23 mouse cellular contexts compared by ENCODE assay signal in genomic region chr3:105017314-105017713, GRCm38 (mm10). TPM values are rescaled to one million over a fixed set of nuclear protein-coding genes. Genes with fewer than 3 reads are reported as not detected.
DNase-seq lines count a peak whose midpoint lies in the region; ATAC-seq and TF ChIP-seq lines count a peak whose summit lies in the region.
"Had no signal": no experiment of that assay in that cellular context is flagged by ENCODE, and none has a peak within 500 bp of the region (broad histone marks: within the 10 kb centered on the region; RNA-seq: fewer than 3 reads in every experiment).

No protein-coding gene starts in this region.

- H3K27me3 ChIP-seq in embryonic facial prominence, embryonic 14.5 days (replicated peaks; ENCODE audit: control insufficient read depth, insufficient read depth, low read length), result no peaks in the 10 kb centered on the region
- no peaks in the 10 kb centered on the region for H3K27me3 ChIP-seq in embryonic facial prominence, embryonic 10.5 days (replicated peaks; ENCODE audit: low read depth, poor library complexity, severe bottlenecking)
- no peaks in the 10 kb centered on the region for H3K27me3 ChIP-seq in heart, embryonic 14.5 days (ENCODE audit: control insufficient read depth, insufficient read depth, low read length)
- no peaks in the 10 kb centered on the region for H3K27me3 ChIP-seq in kidney, embryonic 16.5 days (ENCODE audit: insufficient read depth, low read length)
- no peaks in the 10 kb centered on the region for H3K27me3 ChIP-seq in lung, postnatal 0 days (replicated peaks; ENCODE audit: insufficient read depth, low read length)
- H3K27me3 ChIP-seq: hindbrain, embryonic 12.5 days; limb, embryonic 15.5 days had no signal

- DNase-seq in embryonic facial prominence, embryonic 14.5 days (ENCODE audit: low spot score), result no peak
- DNase-seq in embryonic facial prominence, embryonic 10.5 days (ENCODE audit: low spot score), result no peak
- DNase-seq in heart, postnatal 25 days (ENCODE audit: low spot score), result no peak
- no peak for DNase-seq in kidney, adult 8-10 months
- no peak for DNase-seq in lung, postnatal 0 days (ENCODE audit: low spot score)
- no peak for DNase-seq in lung, postnatal 4 days
- DNase-seq: adrenal gland, adult 8-10 months; cerebellum, adult 18-20 months; embryo, embryonic 11 days; gastrocnemius, postnatal 10 days; kidney, adult 18-20 months; right cerebral cortex, postnatal 4 days; thymus, adult 18-20 months had no signal

- H3K4me3 ChIP-seq in embryonic facial prominence, embryonic 14.5 days (ENCODE audit: low read depth, low read length), result no peak overlapping the region
- H3K4me3 ChIP-seq in embryonic facial prominence, embryonic 10.5 days, result no peak overlapping the region
- H3K4me3 ChIP-seq in heart, embryonic 14.5 days (ENCODE audit: control insufficient read depth in 1 of 2, insufficient read depth in 1 of 2, low read depth in 1 of 2, low read length in 2 of 2), result no peak overlapping the region
- no peak overlapping the region for H3K4me3 ChIP-seq in kidney, embryonic 16.5 days (ENCODE audit: low read length)
- no peak overlapping the region for H3K4me3 ChIP-seq in lung, postnatal 0 days (ENCODE audit: low read depth, low read length)
- H3K4me3 ChIP-seq: hindbrain, embryonic 12.5 days; limb, embryonic 15.5 days had no signal

- WGBS in embryonic facial prominence, embryonic 14.5 days, result 91% methylated on average over 8 of the region's 8 CpGs
- 91% methylated on average over 8 of the region's 8 CpGs for WGBS in embryonic facial prominence, embryonic 10.5 days
- 34% methylated on average over 8 of the region's 8 CpGs for WGBS in heart, embryonic 14.5 days
- WGBS in kidney, embryonic 16.5 days, result 85% methylated on average over 8 of the region's 8 CpGs
- 53% methylated on average over 8 of the region's 8 CpGs for WGBS in lung, postnatal 0 days

- H3K4me2 ChIP-seq in embryonic facial prominence, embryonic 14.5 days (ENCODE audit: low read depth, low read length), result no peak overlapping the region
- H3K4me2 ChIP-seq in heart, embryonic 14.5 days (ENCODE audit: low read length), result no peak overlapping the region
- no peak overlapping the region for H3K4me2 ChIP-seq in kidney, embryonic 16.5 days (replicated peaks; ENCODE audit: low read depth, low read length)
- H3K4me2 ChIP-seq in lung, postnatal 0 days (replicated peaks; ENCODE audit: low read depth, low read length), result no peak overlapping the region
- H3K4me2 ChIP-seq: hindbrain, embryonic 12.5 days; limb, embryonic 15.5 days had no signal

- no peak for ATAC-seq in embryonic facial prominence, embryonic 14.5 days (ENCODE audit: low read depth)
- no peak for ATAC-seq in heart, embryonic 14.5 days (ENCODE audit: insufficient number of reproducible peaks, insufficient read depth, low FRiP score, low read depth)
- no peak for ATAC-seq in kidney, embryonic 16.5 days (ENCODE audit: low FRiP score, low TSS enrichment)
- ATAC-seq in lung, postnatal 0 days, result no peak
- ATAC-seq: midbrain, embryonic 16.5 days had no signal

- peaks cover 9% of the 10 kb centered on the region; the same call in 1 of the 2 replicates for H3K36me3 ChIP-seq in embryonic facial prominence, embryonic 14.5 days (ENCODE audit: control insufficient read depth, insufficient read depth, low read length)
- H3K36me3 ChIP-seq in embryonic facial prominence, embryonic 10.5 days (replicated peaks), result peaks cover 60% of the 10 kb centered on the region
- H3K36me3 ChIP-seq in heart, embryonic 14.5 days (ENCODE audit: control insufficient read depth, insufficient read depth, low read length), result peaks cover 4% of the 10 kb centered on the region
- no peaks in the 10 kb centered on the region for H3K36me3 ChIP-seq in kidney, embryonic 16.5 days (ENCODE audit: insufficient read depth, low read length)
- no peaks in the 10 kb centered on the region for H3K36me3 ChIP-seq in lung, postnatal 0 days (ENCODE audit: insufficient read depth, low read length)
- H3K36me3 ChIP-seq: limb, embryonic 15.5 days had no signal

- H3K9me3 ChIP-seq in embryonic facial prominence, embryonic 14.5 days (ENCODE audit: control insufficient read depth, low read length), result no peaks in the 10 kb centered on the region
- H3K9me3 ChIP-seq in embryonic facial prominence, embryonic 10.5 days, result no peaks in the 10 kb centered on the region
- H3K9me3 ChIP-seq in heart, embryonic 14.5 days (ENCODE audit: control insufficient read depth, low read length), result no peaks in the 10 kb centered on the region
- no peaks in the 10 kb centered on the region for H3K9me3 ChIP-seq in kidney, embryonic 16.5 days (ENCODE audit: low read length)
- H3K9me3 ChIP-seq in lung, postnatal 0 days (ENCODE audit: low read length), result no peaks in the 10 kb centered on the region
- H3K9me3 ChIP-seq: hindbrain, embryonic 12.5 days; limb, embryonic 15.5 days had no signal

- no peak for TF ChIP-seq EP300 in lung, postnatal 0 days (IDR thresholded peaks at IDR 0.05)

- no peak for TF ChIP-seq CTCF in lung, postnatal 0 days (IDR thresholded peaks at IDR 0.05)

- no peak overlapping the region for H3K9ac ChIP-seq in embryonic facial prominence, embryonic 14.5 days (ENCODE audit: low read depth, low read length)
- no peak overlapping the region for H3K9ac ChIP-seq in heart, embryonic 14.5 days (ENCODE audit: low read length)
- H3K9ac ChIP-seq in kidney, embryonic 16.5 days (replicated peaks; ENCODE audit: low read length), result no peak overlapping the region
- no peak overlapping the region for H3K9ac ChIP-seq in lung, postnatal 0 days (replicated peaks; ENCODE audit: low read depth)
- H3K9ac ChIP-seq: hindbrain, embryonic 12.5 days; limb, embryonic 15.5 days had no signal

- H3K27ac ChIP-seq in embryonic facial prominence, embryonic 14.5 days (replicated peaks; ENCODE audit: low read depth, low read length), result 0 out of 2 replicates have a peak overlapping the region, but pooled peaks have one; percentile 21
- H3K27ac ChIP-seq in embryonic facial prominence, embryonic 10.5 days (replicated peaks), result no peak overlapping the region
- H3K27ac ChIP-seq in heart, embryonic 14.5 days (replicated peaks in 1 of 2; ENCODE audit: control insufficient read depth in 1 of 2, insufficient read depth in 1 of 2, low read depth in 2 of 2, low read length in 2 of 2), result peak overlapping the region; percentile 61 to 67
- H3K27ac ChIP-seq in kidney, embryonic 16.5 days (ENCODE audit: low read length), result peak overlapping the region; percentile 35
- peak overlapping the region; percentile 85 for H3K27ac ChIP-seq in lung, postnatal 0 days (ENCODE audit: low read length)
- H3K27ac ChIP-seq: hindbrain, embryonic 12.5 days; limb, embryonic 15.5 days had no signal

- intact Hi-C loops in heart, postnatal 25 days (cut with DNase I), result loop anchor here (2.0 kb wide), 1 partner anchor 35 kb away; the partner anchor contains the start of gene Cttnbp2nl

- 0 out of 2 replicates have a peak, but pooled peaks cover 3% of the 10 kb centered on the region for H3K4me1 ChIP-seq in embryonic facial prominence, embryonic 14.5 days (ENCODE audit: control insufficient read depth, insufficient read depth, low read length)
- H3K4me1 ChIP-seq in embryonic facial prominence, embryonic 10.5 days, result peaks cover 17% of the 10 kb centered on the region
- peaks cover 21 to 59% of the 10 kb centered on the region in 2 experiments for H3K4me1 ChIP-seq in heart, embryonic 14.5 days (ENCODE audit: control insufficient read depth in 2 of 2, insufficient read depth in 2 of 2, low read length in 2 of 2)
- H3K4me1 ChIP-seq in kidney, embryonic 16.5 days (ENCODE audit: insufficient read depth, low read length), result peaks cover 2% of the 10 kb centered on the region; the same call in 1 of the 2 replicates
- peaks cover 40% of the 10 kb centered on the region for H3K4me1 ChIP-seq in lung, postnatal 0 days (ENCODE audit: insufficient read depth, low read depth, low read length)

RNA-seq across cellular contexts. Expression of gene Cttnbp2nl, which starts 35.6 kb away (rescaled TPM):
- 27.4 and 29.4 TPM in 2 replicates for polyA plus RNA-seq in embryonic facial prominence, embryonic 14.5 days (2014; fragmentation: Nextera tagmentation; extraction: Ambion mirVana)
- 51.2 and 52.4 TPM in 2 replicates for polyA plus RNA-seq in embryonic facial prominence, embryonic 10.5 days (2016; fragmentation: Nextera tagmentation; extraction: Ambion mirVana)
- 22.8 and 24.0 TPM in 2 replicates for polyA plus RNA-seq in heart, embryonic 14.5 days (2014; fragmentation: Nextera tagmentation; extraction: Ambion mirVana)
- total RNA-seq in heart, postnatal 25 days (2021), result 10 to 100 TPM; 18.9 to 20.1 TPM
- 28.6 and 29.3 TPM in 2 replicates for polyA plus RNA-seq in kidney, embryonic 16.5 days (2015; fragmentation: Nextera tagmentation; extraction: Ambion mirVana)
- polyA plus RNA-seq in lung, postnatal 0 days (2015; fragmentation: Nextera tagmentation; extraction: Ambion mirVana), result 70.4 and 82.1 TPM in 2 replicates

RNA-seq across cellular contexts. Expression of gene 4930564D02Rik, which starts 49.3 kb away (rescaled TPM):
- not detected in 2 replicates for polyA plus RNA-seq in embryonic facial prominence, embryonic 14.5 days (2014; fragmentation: Nextera tagmentation; extraction: Ambion mirVana)
- polyA plus RNA-seq in embryonic facial prominence, embryonic 10.5 days (2016; fragmentation: Nextera tagmentation; extraction: Ambion mirVana), result not detected in 2 replicates
- not detected in 2 replicates for polyA plus RNA-seq in heart, embryonic 14.5 days (2014; fragmentation: Nextera tagmentation; extraction: Ambion mirVana)
- total RNA-seq in heart, postnatal 25 days (2021), result not detected
- polyA plus RNA-seq in kidney, embryonic 16.5 days (2015; fragmentation: Nextera tagmentation; extraction: Ambion mirVana), result not detected in 2 replicates
- not detected in 2 replicates for polyA plus RNA-seq in lung, postnatal 0 days (2015; fragmentation: Nextera tagmentation; extraction: Ambion mirVana)
- total RNA-seq: adrenal gland, adult 8-10 months; gastrocnemius, postnatal 10 days; left cerebral cortex, postnatal 14 days; megakaryocyte, adult 5-6 weeks had no signal
- polyA plus RNA-seq: brain, embryonic 14.5 days; hindbrain, embryonic 12.5 days; limb, embryonic 15.5 days; midbrain, embryonic 16.5 days; neural tube, embryonic 11.5 days; urinary bladder, adult 2 months had no signal

RNA-seq across cellular contexts. Expression of gene Wnt2b, which starts 55.6 kb away (rescaled TPM):
- polyA plus RNA-seq in embryonic facial prominence, embryonic 14.5 days (2014; fragmentation: Nextera tagmentation; extraction: Ambion mirVana), result 1.3 and 1.4 TPM in 2 replicates
- 0.50 and 0.66 TPM in 2 replicates for polyA plus RNA-seq in embryonic facial prominence, embryonic 10.5 days (2016; fragmentation: Nextera tagmentation; extraction: Ambion mirVana)
- polyA plus RNA-seq in heart, embryonic 14.5 days (2014; fragmentation: Nextera tagmentation; extraction: Ambion mirVana), result 0.85 and 1.3 TPM in 2 replicates
- total RNA-seq in heart, postnatal 25 days (2021), result 1 to 10 TPM; 1.0 to 1.9 TPM
- 0.54 and 0.80 TPM in 2 replicates for polyA plus RNA-seq in kidney, embryonic 16.5 days (2015; fragmentation: Nextera tagmentation; extraction: Ambion mirVana)
- 0.44 and 0.88 TPM in 2 replicates for polyA plus RNA-seq in lung, postnatal 0 days (2015; fragmentation: Nextera tagmentation; extraction: Ambion mirVana)
- total RNA-seq: megakaryocyte, adult 5-6 weeks had no signal
